Mouse (Mus musculus) adrenal gland, postnatal 25 days (tissue): Measurements from ENCODE around the gene Slc16a12. TPM values are rescaled to one million over a fixed set of nuclear protein-coding genes. Genes with fewer than 3 reads are reported as not detected.
A peak's percentile ranks its signal among the peaks of the same experiment; 100 is the strongest.

Experiments used
- DNase-seq: peaks from one replicate; pipeline ENCODE4 v3.0.0; 2021; ENCODE audit warnings: mixed read lengths
- total RNA-seq: library from RNA; stranded (reverse); gene quantifications from 2 replicates; pipeline ENCODE4 v1.2.3, GENCODE M21; 2021

The Slc16a12 gene
- total RNA-seq, 1 experiment from 2014 or later = 0.39 TPM

DNA sequence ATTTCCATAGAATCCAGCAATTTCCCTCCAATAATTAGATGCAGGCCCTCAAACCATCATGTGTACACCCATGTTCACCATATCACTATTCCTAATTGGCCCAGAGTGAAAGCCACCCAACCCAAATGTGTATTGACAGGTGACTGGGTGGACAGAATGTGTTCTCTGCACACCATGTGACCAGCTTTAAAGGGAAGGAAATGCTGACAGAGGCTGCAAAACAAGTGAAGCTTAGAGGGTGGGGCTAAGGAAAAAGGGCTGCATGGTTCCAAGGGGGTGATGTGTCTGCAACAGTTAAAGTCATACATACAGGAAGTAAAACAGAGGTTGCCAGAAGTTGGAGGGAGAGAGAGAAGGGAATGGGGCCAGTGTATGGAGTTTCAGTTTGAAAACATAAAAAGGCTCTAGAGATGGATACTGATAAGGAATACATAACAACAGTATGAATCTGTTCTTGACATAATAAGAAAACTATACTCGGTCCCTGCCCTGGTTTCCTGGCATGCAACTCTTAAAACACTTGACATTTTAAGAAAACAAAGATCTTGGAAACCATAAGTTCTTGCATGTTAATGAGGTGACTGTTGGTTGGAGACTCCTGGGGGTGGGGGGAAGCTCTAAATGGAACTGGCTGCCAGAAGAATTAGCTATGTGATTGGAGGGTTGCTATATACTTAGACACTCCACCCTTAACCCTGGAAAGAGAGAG lies 20.7 kb downstream of the Slc16a12 start:
- no peak for DNase-seq

DNA sequence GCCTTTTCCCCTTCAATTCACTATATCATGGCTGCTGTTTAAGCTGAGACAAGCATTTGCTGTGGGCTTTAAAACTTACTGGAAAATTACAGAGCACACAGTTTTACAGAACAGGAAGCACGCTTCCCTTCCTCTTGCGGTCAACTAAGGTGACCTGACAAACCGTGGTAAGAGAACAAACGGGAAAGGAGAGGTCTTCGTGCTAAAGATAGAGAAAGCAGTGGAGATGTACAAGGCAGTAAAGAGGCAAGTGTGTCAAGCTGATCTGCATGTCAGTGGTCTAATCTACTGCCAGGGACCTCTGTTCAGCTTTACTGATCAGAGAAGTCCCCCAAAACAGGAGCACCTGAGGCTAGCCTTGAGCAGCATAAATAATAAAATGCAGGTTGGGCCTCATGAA lies 21.7 kb downstream of the Slc16a12 start:
- DNase-seq = no peak

DNA sequence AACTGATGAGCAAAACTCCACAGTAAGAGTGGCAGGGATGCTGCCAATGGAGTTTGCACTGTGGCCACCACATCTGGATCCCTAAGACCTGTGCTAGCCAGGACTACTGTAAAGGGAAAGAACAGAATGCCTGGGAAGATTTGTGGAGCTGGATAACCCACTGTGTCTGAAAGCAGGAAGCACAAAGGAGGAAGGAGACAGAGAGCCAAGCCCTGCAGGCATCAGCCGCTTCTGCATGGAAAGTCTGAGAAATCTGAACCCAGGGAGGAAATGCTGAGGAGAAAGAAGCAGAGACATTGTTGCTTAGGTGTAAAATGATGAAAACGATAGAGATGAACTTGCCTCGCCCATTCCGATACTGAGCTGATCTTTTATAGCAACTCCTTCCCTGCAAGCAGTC lies 22.5 kb downstream of the Slc16a12 start:
- DNase-seq = no peak

DNA sequence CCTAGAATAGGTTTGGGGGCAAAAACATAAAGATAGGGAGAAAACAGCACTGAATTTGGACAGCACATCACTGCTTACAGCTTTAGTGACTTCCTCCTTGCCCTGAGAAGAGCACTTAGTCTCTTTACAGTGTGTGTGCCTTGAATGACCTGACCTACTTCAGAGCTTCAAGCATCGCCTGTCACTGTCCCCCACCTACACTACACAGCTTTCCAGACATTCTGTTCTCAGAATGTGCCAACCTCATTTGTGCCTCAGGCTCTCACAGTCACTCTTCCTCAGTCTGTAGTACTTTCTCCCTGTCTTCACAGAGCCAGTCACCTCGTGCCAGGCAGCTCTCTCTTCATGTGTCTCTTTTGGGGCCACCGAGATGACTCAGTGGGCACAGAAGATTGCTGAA lies 24.5 kb downstream of the Slc16a12 start:
- DNase-seq = no peak

DNA sequence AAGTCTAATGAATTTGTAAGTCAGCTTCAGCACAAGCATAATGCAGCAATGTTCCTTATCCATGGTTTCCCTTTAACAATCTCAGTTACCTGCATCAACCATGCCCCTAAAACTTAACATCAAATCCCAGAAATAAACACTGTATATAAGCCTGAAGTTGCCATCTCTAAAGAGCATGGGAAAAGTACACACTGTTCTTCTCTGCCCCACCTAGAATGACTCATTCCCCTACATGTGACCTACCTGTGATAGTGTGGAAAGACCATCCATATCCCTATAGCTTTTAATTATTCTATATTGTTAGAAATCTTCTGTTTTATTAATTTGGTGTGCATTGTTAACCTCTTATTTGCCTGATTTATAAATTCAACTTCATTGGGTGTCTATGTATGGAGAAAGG lies 27.0 kb downstream of the Slc16a12 start:
- DNase-seq = no peak

DNA sequence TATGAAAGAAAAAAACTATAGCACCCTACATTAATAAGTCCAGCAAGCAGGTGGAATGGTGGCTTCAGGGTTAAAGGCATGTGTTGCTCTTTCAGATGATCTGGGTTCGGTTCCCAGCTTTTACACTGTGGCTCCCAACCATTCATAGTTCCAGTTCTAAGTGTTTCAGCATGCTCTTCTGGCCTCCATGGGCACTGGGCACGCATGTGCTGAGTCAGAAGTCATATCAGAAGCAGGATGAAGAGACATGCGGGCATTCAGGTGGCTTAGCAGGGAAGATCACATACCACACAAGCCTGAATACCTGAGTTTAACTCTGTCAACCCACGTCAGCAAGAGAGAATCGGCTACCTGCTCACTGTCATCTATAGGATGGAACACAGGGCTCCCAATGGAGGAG lies 28.1 kb downstream of the Slc16a12 start:
- no peak for DNase-seq

DNA sequence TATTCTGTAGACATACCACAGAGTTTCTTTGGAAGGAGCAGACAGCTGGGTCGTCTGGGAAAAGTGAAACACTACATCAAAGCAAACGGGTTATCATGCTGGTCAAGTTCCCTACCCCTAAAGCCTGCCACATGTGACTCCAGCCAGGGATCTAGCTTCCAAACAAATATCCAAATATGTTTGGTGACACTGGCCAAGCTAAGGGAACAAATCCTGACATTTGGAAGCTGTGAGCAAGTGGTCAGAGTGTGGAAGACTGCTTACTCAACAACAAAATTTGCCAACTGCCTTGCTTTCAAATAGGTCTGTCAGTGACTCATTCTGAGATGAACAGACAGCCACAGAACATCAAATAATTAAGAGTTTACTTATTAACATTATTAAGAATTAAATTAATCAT lies 28.6 kb downstream of the Slc16a12 start:
- no peak for DNase-seq

DNA sequence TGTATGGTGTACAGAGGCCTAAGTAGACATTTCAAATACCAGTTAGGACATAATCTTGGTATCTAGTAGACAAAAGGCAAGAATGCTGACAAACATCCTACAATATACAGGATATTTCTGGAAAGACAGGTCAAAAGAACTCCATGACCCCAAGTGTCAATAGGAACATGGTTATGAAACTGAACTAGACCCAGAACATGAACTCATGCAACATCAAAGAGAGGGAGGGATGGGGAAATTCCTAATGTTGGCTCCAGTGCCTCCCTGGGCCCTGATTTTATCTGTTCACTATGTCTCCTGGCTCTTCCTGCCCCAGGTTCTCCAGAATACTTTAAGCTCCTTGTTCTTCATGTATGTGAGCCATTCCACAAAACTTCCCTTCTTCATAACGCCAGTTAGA lies 31.2 kb downstream of the Slc16a12 start:
- no peak for DNase-seq

DNA sequence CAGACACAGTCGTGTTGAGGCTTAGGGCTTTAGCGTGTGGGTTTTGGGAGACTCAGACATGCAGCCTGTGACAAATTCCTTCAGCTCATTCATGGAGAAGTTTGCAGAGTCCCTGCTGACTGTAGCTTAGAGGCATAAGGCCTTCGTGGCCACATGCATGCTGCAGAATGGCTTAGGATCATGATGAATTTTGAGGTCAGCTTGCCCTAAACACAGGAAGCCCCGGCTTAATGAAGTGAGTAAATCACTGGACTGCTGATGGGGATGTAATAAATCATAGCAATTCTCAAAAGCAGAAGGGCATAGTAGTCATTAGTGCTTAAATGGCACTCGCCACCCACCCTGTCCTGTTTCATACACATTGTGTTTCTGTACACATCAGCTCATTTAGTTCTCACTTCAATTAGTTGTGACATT lies 32.8 kb downstream of the Slc16a12 start:
- no peak for DNase-seq

DNA sequence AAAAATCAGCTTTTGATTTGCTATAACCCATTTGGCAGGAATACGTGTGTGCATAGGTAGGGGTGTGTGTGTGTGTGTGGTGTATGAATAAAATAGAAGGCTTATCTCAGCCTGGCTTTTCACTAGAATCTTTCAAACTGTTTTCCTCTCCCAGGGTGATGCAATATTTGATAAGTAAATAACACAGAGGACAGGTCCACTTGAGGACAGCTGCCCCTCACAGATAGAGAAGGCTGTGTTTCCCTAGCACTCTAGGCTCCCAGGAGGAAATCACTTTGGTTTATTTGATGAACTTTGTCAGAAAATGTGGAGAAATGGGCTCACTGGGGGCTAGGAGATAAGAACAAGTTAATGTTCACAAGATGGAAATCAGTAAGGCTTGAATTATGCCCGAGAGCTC lies 35.0 kb downstream of the Slc16a12 start:
- no peak for DNase-seq

DNA sequence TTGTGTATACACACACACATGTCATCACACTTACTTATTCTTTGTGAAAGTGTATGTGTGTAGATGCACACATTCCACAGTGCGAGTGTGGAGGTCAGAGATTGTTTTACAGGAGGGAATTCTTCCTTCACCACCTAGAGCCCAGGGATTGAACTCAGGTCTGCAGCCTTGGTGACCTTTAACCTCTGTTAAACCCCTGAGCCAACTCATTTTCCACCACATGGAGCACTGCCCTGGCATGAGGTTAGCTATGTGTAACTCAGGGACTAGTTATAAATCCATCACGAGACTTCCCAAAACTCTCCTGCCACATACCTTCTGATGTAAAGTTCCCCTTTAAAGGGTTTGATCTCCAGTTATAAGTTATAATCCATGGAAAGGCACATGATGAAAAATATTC lies 38.9 kb downstream of the Slc16a12 start:
- DNase-seq = no peak

DNA sequence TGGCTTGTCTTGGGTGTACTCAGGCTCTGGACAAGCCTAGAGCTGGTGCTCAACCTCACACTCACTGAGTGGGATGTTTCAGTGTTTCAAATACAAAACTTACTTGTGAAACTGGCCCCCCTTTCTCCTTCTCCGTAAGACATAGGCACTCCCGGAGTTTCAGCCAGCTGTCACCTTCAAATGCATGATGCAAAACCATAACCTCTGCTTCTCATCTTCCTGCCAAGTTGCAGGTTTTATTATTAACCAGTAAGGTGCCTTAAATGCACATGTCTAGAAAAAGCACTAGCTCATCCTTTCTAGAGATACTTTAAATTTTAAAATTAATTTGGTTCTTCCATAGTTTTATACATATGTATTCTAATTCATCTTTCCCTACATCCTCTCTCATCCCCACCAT lies 39.5 kb downstream of the Slc16a12 start:
- DNase-seq = no peak

DNA sequence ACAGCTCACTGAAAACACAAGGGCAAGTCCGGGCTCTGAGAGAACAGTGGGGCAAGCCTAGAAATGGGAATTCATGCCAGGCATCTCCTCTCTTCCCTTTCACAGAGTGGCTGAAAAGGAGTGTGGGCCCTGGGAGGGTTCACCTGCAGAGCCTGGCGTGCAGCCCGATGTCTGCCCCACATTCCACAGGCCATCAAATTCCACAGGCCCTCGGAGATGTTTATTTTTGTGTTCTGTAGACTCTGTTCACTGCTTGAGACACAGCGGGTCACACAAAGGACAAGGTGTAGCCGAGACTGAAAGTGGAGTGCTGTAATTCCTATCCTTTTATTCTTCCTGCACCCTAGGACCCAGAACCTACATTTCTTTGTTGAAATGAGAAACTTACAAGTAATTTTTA lies 40.8 kb downstream of the Slc16a12 start:
- no peak for DNase-seq

DNA sequence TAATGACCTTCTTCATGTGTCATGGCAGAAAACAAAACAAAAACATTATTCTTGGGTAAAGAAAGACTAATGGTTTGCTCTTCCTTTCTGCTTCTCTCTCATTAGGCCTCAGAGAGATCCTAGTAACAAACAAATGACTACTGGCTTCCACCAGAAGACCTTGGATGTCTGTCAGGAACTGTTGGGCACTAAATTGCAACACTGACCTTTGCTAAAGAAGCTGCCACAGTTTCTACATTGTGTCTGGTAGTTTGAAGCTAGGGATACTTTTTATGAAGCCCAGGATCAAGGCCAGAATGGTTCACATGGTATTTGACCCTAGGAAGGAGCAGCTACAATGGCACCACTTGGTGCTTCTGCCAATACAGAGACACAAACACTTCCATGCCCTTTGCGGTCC lies 41.9 kb downstream of the Slc16a12 start:
- DNase-seq = no peak

DNA sequence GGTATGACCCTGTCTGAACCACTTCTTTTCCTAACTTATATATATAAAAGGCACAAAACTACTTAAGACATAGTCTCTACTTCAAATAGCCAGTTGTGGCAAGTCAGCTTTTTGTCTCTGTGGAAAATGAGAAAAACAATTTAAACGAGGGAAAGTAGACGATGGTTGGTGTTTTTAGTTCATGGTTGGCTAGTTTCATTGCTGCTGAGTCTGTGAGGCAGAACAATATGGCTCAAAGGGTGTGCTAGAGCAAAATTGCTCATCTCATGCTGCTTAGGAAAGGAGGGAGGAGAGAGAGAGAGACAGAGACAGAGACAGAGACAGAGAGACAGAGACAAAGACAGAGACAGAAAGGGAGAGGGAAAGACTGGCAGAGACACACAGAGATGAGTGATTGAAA lies 47.8 kb downstream of the Slc16a12 start:
- no peak for DNase-seq

DNA sequence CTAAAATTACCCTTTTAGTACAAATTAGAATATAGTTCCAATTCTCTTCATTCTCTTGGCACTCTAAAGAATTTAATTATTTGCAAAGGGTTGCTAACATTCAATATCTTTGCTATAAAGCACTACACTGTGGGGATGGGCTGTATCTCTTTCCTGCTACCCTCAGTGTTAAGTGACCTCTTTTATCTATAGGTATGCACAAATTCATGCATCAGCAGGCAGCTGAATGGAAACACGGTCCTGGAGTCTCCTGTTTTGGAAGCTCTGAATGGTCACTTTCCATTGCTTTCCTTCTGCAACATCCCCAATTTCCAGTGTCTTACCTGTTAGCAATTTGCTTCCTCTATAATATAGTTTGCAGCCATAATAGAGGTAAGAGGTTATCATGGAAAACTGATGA lies 48.2 kb downstream of the Slc16a12 start:
- DNase-seq = no peak

DNA sequence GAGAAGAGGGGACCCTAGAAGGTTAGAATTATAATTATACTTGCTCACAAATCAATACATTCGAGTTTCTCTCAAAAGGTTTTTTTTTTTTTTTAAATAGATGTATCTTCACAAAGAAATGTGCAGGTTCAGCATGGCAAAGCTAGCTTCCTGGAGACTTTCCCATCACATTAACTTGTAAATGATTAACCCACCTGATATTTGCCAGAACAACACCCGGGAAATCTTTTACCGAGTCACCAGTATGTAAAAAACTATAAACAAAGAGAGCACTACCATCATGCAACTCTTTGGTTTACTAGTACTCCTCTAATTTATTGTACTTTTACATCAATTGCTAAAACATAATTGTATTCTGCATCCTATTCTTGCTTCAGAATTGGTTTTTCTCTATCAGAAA lies 48.7 kb downstream of the Slc16a12 start:
- no peak for DNase-seq

DNA sequence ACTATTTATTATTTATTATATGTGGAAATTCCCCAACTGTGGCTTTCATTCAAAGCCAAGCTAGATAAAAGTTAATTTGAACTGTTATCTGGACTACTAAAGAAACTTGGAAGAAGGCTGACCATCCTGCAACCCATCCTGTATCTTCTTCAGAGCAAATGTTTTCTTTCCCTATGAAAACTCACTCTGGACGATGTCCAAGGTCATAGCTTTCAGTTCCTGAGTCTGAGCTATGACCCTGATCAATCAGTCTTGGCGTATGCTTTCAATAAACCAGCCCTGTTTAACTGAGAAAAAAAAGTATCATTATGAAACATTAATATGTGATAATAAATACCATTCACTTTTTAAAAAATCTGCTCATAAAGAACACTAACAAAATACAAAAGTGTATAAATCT lies 49.6 kb downstream of the Slc16a12 start:
- no peak for DNase-seq

DNA sequence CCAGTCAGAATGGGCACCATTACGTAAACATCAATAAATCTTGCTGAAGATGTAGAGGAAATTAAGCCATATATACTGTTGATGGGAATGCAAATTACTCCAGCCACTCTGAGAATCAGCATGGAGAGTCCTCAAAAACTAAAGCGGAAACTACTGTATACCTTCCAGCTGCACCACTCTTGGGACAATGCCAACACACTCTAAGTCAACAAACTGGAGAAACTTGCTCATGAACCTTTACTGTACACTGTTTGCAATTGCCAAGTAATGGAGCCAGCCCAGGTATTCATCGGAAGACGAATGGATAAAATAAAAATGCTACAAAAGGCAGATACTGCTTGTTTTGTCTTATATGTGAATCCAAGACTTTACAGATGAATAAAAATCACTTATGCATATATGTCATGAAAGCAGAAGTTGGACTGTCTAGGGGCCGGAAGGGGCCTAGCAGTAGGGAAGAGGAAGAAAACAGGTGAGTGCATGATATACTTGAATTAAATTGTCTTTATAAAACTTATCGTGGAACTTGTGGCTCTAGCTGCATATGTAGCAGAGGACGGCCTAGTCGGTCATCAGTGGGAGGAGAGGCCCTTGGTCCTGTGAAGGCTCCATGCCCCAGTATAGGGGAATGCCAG lies 50.6 kb downstream of the Slc16a12 start:
- DNase-seq = no peak

DNA sequence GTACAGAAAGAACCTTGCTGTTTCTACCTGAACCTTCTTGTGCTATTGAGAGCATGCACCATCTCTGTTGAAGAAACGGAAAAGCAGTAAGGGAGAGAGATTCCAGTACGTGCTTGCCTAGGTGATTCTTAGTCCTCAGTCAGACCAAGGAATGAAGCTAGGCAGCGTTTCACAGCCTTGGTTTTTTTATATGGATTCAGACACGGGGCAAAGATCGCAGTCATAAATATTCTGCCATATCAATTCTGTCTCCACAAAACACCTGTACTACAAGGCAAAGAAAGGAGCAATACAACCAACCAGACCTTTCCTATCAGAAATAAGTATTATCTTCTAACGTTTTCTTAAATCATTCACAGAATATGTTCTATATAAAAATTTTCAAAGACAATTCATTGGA lies 55.7 kb downstream of the Slc16a12 start:
- DNase-seq = no peak

DNA sequence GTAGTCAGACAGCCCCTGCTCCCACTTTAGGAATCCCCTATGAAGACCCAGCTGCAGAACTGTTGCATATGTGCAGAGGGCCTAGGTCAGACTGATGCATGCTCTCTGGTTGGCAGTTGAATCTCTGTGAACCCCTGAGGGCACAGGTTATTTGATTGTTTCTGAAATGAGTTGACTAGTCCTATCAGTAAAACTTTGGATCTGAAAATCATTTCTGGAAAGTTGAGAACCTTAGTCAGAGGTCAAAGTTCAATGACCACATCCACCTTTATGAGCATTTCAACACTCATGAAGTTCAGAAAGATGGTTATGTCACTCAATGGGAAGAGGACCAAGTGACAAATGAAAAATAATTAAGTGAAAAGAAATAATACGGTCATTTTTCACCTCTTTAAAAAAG lies 61.6 kb downstream of the Slc16a12 start:
- no peak for DNase-seq

DNA sequence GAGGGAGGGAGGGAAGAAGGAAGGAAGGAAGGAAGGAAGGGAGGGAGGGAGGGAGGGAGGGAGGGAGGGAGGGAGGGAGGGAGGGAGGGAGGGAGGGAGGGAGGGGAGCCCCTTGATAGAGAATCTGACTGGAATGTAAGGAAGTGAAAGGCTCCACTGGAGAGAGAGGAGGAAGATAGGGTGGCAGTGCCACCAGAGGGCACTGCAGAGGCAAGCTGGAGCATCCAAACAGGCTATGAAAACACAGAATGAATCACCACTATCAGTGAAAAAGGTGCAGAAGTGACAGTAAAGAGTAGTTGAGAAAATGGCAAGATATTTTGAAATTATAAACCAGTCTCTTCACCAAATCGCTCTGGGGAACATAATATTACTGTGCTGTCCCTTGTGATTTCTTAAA lies 62.2 kb downstream of the Slc16a12 start:
- DNase-seq = peak; percentile 60

DNA sequence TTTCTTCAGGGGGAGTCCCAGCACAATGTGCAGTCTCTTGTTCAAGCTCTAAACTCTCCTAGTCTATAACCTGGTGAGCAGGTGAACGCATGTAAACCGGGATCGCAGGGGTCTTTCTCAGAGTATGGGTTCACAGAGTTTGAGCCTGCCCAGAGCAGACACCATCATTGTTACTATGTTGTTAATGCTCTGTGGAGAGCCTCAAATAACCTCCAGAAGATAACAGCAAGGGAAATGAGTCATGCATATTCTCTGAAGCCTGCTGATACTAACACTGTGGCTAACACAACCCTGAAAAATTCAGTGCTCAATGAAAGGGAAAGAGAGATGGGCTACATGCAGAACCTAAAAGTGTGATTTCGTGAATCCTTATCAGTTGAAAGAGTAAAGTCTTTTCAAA lies 68.7 kb downstream of the Slc16a12 start:
- DNase-seq = no peak

DNA sequence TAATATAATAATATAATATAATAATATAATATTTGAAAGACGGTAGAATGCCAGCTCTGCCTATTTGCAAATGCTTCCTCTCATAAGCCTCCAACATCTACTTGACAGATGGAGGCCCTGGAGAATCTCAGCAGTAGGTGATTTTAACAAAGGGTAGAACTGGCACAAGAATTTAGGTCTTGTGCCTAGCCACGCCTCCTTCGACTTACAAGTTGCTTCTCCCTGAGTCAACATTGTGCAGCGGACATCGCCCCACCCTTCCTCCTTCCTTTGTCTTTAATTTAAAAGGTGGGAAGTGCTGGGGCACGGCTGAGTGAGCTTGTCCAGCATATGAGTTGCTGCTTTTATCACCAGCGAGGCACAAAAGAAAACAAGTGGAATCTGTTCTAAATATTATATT lies 73.6 kb downstream of the Slc16a12 start:
- no peak for DNase-seq

DNA sequence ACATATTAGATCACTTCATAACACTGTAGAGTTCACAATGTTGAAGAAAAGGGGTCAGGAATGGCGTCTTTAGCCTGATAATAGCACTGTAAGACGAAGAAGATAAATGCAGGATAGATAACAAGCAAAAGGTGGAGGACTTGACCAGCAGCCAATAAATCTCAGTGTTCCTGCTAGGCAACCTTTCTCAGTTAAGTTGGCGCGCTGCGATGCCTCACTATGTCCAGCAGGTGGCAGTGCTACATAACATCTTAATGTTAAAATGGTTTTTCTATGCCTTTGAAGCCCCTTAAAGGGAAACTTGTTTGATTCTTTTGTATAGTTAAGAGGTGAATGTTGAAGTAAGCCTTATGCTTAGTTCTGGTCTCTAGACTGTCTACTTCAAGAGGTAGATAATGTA lies 81.0 kb downstream of the Slc16a12 start:
- DNase-seq = peak; percentile 59
